Mouse (Mus musculus) myocyte (in vitro differentiated cells): ENCODE measurements around the gene Slc44a5. TPM values are rescaled to one million over a fixed set of nuclear protein-coding genes. Genes with fewer than 3 reads are reported as not detected.
"Not testable (repeated sequence)": the region's sequence is repeated elsewhere in the genome, so short reads cannot be mapped to it uniquely, and the experiment has no call there.

Source experiments
- H3K27me3 ChIP-seq: one replicate; pipeline ENCODE4 v1.6.1; 2011; ENCODE audit not compliant: control insufficient read depth, insufficient read depth, insufficient read length
- H3K36me3 ChIP-seq: one replicate; pipeline ENCODE4 v1.6.1; 2011; ENCODE audit not compliant: control insufficient read depth, insufficient read depth
- H3K4me2 ChIP-seq: one replicate; pipeline ENCODE4 v1.6.1; 2011; ENCODE audit warnings: low read depth, control low read depth
- H3K4me3 ChIP-seq: one replicate; pipeline ENCODE4 v1.5.1; 2011; ENCODE audit warnings: mild to moderate bottlenecking, control low read depth, moderate library complexity
- H3K79me2 ChIP-seq: one replicate; pipeline ENCODE4 v1.6.1; 2011; ENCODE audit not compliant: control insufficient read depth, insufficient read depth
- H3ac ChIP-seq: one replicate; pipeline ENCODE4 v1.6.1; 2011; ENCODE audit not compliant: control insufficient read depth, insufficient read length
- CEBPB ChIP-seq: IDR thresholded peaks from 2 replicates; pipeline ENCODE4 v1.6.1; 2011; ENCODE audit warnings: mild to moderate bottlenecking, moderate library complexity; ENCODE audit not compliant: poor library complexity, insufficient read depth, severe bottlenecking
- E2F4 ChIP-seq: IDR thresholded peaks from one replicate; pipeline ENCODE4 v1.6.1; 2011; ENCODE audit warnings: mild to moderate bottlenecking, control low read depth, moderate library complexity; ENCODE audit not compliant: insufficient read depth
- MAX ChIP-seq: IDR thresholded peaks from one replicate; pipeline ENCODE4 v1.6.1; 2011; ENCODE audit warnings: low read depth, mild to moderate bottlenecking, control low read depth
- MYOD1 ChIP-seq, 3 experiments: IDR thresholded peaks; one replicate each; pipeline ENCODE4 v1.6.1; 2011; ENCODE audit warnings: control low read depth in 2 of 3, low read depth in 2 of 3, mild to moderate bottlenecking in 2 of 3, moderate library complexity in 1 of 3; ENCODE audit not compliant: insufficient read length in 2 of 3, control insufficient read depth in 1 of 3
- MYOG ChIP-seq, 3 experiments: IDR thresholded peaks; one replicate each; pipeline ENCODE4 v1.6.1; 2011; ENCODE audit warnings: control low read depth in 2 of 3, low read depth in 2 of 3, mild to moderate bottlenecking in 2 of 3; ENCODE audit not compliant: insufficient read length in 2 of 3, control insufficient read depth in 1 of 3, insufficient read depth in 1 of 3
- POLR2A ChIP-seq: IDR thresholded peaks from one replicate; pipeline ENCODE4 v1.6.1; 2011; ENCODE audit warnings: low read depth, mild to moderate bottlenecking, control low read depth, moderate library complexity; ENCODE audit not compliant: insufficient read length
- POLR2AphosphoS2 ChIP-seq: IDR thresholded peaks from one replicate; pipeline ENCODE4 v1.6.1; 2011; ENCODE audit warnings: low read depth, control low read depth; ENCODE audit not compliant: insufficient read length
- REST ChIP-seq: IDR thresholded peaks from one replicate; pipeline ENCODE4 v1.6.1; 2011; ENCODE audit warnings: mild to moderate bottlenecking, control low read depth, moderate library complexity; ENCODE audit not compliant: insufficient read depth, insufficient read length
- SRF ChIP-seq: IDR thresholded peaks from one replicate; pipeline ENCODE4 v1.6.1; 2011; ENCODE audit warnings: low read depth; ENCODE audit not compliant: control insufficient read depth, insufficient read length
- TCF12 ChIP-seq: IDR thresholded peaks from one replicate; pipeline ENCODE4 v1.6.1; 2011; ENCODE audit warnings: mild to moderate bottlenecking, control low read depth; ENCODE audit not compliant: poor library complexity, insufficient read depth, severe bottlenecking
- TCF3 ChIP-seq: IDR thresholded peaks from one replicate; pipeline ENCODE4 v1.6.1; 2011; ENCODE audit warnings: low read depth, control low read depth; ENCODE audit not compliant: insufficient read length
- USF1 ChIP-seq: IDR thresholded peaks from one replicate; pipeline ENCODE4 v1.6.1; 2011; ENCODE audit warnings: low read depth, mild to moderate bottlenecking, control low read depth, moderate library complexity
- polyA plus RNA-seq: library from polyadenylated mRNA; unstranded; fragments of >200 nt; fragmentation: generic; extraction: Trizol; gene quantifications from one replicate; pipeline ENCODE4 v1.2.1, GENCODE M21; 2012; ENCODE audit warnings: missing spikeins

Slc44a5 gene
- polyA plus RNA-seq, 1 experiment, result not detected

- Histone ChIP-seq H3K4me2 (no peak overlapping the region), H3K79me2 (no peaks in the 10 kb centered on the region), H3K36me3 (no peaks in the 10 kb centered on the region), H3K27me3 (no peaks in the 10 kb centered on the region), H3K4me3 (no peak overlapping the region), H3ac (no peak overlapping the region)
- TF ChIP-seq TCF3, result no peak
- TF ChIP-seq USF1, result no peak
- TF ChIP-seq POLR2AphosphoS2, result no peak
- no peak for TF ChIP-seq REST
- no peak for TF ChIP-seq MAX
- TF ChIP-seq E2F4, result no peak
- TF ChIP-seq TCF12, result no peak
- no peak for TF ChIP-seq MYOG (IDR thresholded peaks at IDR 0.05; ENCODE audit: control insufficient read depth in 1 of 3, insufficient read depth in 1 of 3, insufficient read length in 2 of 3, low read depth in 2 of 3)
- no peak for TF ChIP-seq CEBPB
- no peak for TF ChIP-seq POLR2A
- TF ChIP-seq SRF, result no peak
- no peak for TF ChIP-seq MYOD1 (IDR thresholded peaks at IDR 0.05; ENCODE audit: control insufficient read depth in 1 of 3, insufficient read length in 2 of 3, low read depth in 2 of 3)
Observed at GRCm38 (mm10) chr3:154142618-154143017, 169.4 kb downstream of the Slc44a5 start.

GRCm38 (mm10) chr3:154145750-154146149 lies 172.5 kb downstream of the Slc44a5 start:
- Histone ChIP-seq H3ac (no peak overlapping the region), H3K79me2 (no peaks in the 10 kb centered on the region), H3K4me3 (no peak overlapping the region), H3K27me3 (no peaks in the 10 kb centered on the region), H3K4me2 (no peak overlapping the region), H3K36me3 (no peaks in the 10 kb centered on the region)
- TF ChIP-seq TCF3, result no peak
- TF ChIP-seq SRF, result no peak
- TF ChIP-seq TCF12, result no peak
- no peak for TF ChIP-seq REST
- no peak for TF ChIP-seq CEBPB
- TF ChIP-seq MYOG (IDR thresholded peaks at IDR 0.05; ENCODE audit: control insufficient read depth in 1 of 3, insufficient read depth in 1 of 3, insufficient read length in 2 of 3, low read depth in 2 of 3), result no peak
- TF ChIP-seq POLR2A, result no peak
- no peak for TF ChIP-seq E2F4
- TF ChIP-seq MYOD1 (IDR thresholded peaks at IDR 0.05; ENCODE audit: control insufficient read depth in 1 of 3, insufficient read length in 2 of 3, low read depth in 2 of 3), result no peak
- TF ChIP-seq POLR2AphosphoS2, result no peak
- no peak for TF ChIP-seq USF1
- TF ChIP-seq MAX, result no peak

GRCm38 (mm10) chr3:154149778-154150177 lies 176.5 kb downstream of the Slc44a5 start:
- H3ac ChIP-seq, result no peak overlapping the region
- no peak for TF ChIP-seq POLR2AphosphoS2
- TF ChIP-seq E2F4, result no peak
- no peak for TF ChIP-seq TCF3
- TF ChIP-seq SRF, result no peak
- TF ChIP-seq USF1, result no peak
- no peak for TF ChIP-seq MYOD1 (IDR thresholded peaks at IDR 0.05; ENCODE audit: control insufficient read depth in 1 of 3, insufficient read length in 2 of 3, low read depth in 2 of 3)
- no peak overlapping the region for H3K4me3 ChIP-seq
- H3K36me3 ChIP-seq, result no peaks in the 10 kb centered on the region
- H3K79me2 ChIP-seq, result no peaks in the 10 kb centered on the region
- H3K27me3 ChIP-seq, result no peaks in the 10 kb centered on the region
- no peak overlapping the region for H3K4me2 ChIP-seq

GRCm38 (mm10) chr3:154153541-154153940 lies 180.3 kb downstream of the Slc44a5 start:
- H3K36me3 ChIP-seq, H3ac ChIP-seq, H3K79me2 ChIP-seq, H3K27me3 ChIP-seq, H3K4me2 ChIP-seq, H3K4me3 ChIP-seq: not testable (repeated sequence)

- no peak overlapping the region for H3K4me3 ChIP-seq
- TF ChIP-seq POLR2A (no peak), TCF12 (no peak), MYOD1 (IDR thresholded peaks at IDR 0.05; ENCODE audit: control insufficient read depth in 1 of 3, insufficient read length in 2 of 3, low read depth in 2 of 3) (no peak)
- no peaks in the 10 kb centered on the region for H3K27me3 ChIP-seq
- H3K36me3 ChIP-seq, result no peaks in the 10 kb centered on the region
- no peaks in the 10 kb centered on the region for H3K79me2 ChIP-seq
- H3ac ChIP-seq, result no peak overlapping the region
- no peak overlapping the region for H3K4me2 ChIP-seq
Observed at GRCm38 (mm10) chr3:154165882-154166281, 192.6 kb downstream of the Slc44a5 start.
